Mouse (Mus musculus) liver, embryonic 14.5 days (tissue): ENCODE measurements around the gene Slc22a16.

ENCODE experiments used
- CTCF ChIP-seq: IDR thresholded peaks from 2 replicates; pipeline ENCODE4 v1.5.1; 2016; ENCODE audit warnings: antibody characterized with exemption, low read depth, control low read depth
- EP300 ChIP-seq: IDR thresholded peaks from 2 replicates; pipeline ENCODE4 v1.6.1; 2016; ENCODE audit warnings: antibody characterized with exemption, low read depth

DNA sequence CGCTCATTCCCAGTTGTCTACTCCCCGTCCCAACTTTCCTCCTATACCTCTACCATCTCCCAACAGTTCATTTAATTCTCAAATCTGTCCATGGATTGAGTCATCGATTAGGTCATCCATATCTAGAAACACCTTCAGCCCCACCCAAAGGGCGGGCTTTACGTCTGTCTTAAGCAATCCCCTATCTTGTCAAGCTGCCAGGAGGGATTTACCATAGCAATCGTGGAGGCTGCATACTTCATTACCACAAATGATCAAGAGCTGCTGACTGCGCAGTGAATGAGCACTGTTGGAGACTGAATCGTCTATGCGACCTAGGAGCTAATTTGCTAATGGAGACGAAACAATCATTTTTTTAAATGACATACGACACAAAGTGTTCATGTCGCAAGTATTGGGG, 78.6 kb downstream of the Slc22a16 start:
- no peak for TF ChIP-seq EP300
- TF ChIP-seq CTCF, result no peak
